Mouse (Mus musculus) adrenal gland, postnatal 25 days (tissue): ENCODE results near the gene Sap30. TPM values are rescaled to one million over a fixed set of nuclear protein-coding genes. Genes with fewer than 3 reads are reported as not detected.
"Not testable (repeated sequence)": the region's sequence is repeated elsewhere in the genome, so short reads cannot be mapped to it uniquely, and the experiment has no call there.

Experiments
- DNase-seq: peaks from one replicate; pipeline ENCODE4 v3.0.0; 2021; ENCODE audit warnings: mixed read lengths
- long read RNA-seq: library from polyadenylated mRNA; stranded (forward); transcript quantifications from one replicate; pipeline ENCODE4 v2.0.0, GENCODE M21; 2021
- total RNA-seq: library from RNA; stranded (reverse); gene quantifications from 2 replicates; pipeline ENCODE4 v1.2.3, GENCODE M21; 2021

Gene Sap30
- 12.4 and 15.1 TPM in 2 replicates for total RNA-seq
- long read RNA-seq, transcript Sap30-201 (4 exons, 1,178 nt) = major isoform, 24 of 24 reads
- long read RNA-seq, partial matches to known transcripts = 0 of 24 reads
- long read RNA-seq, other reads (novel, unspliced or antisense) = 0 of 24 reads

GRCm38 (mm10) chr8:57487441-57488155 lies at the start of gene Sap30:
Gene Sap30 (minus strand): TSS chr8:57487860.
- DNase-seq = peak; percentile 98

DNA sequence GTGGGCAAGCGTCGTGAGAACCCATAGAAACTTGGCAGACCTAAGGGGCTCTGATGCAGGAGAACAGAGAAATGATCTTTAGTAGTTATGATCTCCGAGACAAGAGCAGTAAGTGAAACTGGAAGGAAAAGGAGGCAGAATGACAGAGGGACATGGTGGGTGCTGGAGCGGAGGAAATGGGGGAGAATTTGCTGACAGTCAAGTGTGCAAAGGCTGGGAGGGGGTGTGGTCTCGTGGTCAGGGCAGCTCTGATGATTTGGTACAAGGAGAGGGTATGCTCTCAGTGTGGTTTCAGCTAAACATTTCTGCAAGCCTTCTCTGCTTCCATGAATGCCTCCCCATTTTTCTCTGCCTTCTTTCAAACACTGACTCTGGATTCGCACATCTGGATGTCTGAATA lies 48.5 kb upstream of the Sap30 start:
- no peak for DNase-seq

DNA sequence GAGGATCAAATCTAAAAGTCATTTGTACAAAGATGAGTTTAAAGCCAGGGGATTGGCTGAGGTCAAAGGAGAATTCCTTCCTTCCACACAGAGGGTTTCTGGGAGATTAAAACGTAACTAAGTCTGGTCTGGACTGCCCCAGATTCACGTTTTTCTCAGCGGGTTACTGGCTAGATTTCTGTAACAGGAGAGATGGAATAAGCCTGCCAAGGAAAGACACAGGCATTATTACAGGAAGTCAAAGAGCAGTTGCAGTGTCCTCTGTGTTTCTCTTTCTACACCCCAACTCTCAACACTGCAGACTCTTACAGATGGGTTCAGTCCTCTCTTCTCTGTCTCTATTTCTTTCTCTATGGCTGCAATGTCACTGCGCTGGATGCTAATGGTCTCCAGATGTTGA lies 46.8 kb upstream of the Sap30 start:
- no peak for DNase-seq

DNA sequence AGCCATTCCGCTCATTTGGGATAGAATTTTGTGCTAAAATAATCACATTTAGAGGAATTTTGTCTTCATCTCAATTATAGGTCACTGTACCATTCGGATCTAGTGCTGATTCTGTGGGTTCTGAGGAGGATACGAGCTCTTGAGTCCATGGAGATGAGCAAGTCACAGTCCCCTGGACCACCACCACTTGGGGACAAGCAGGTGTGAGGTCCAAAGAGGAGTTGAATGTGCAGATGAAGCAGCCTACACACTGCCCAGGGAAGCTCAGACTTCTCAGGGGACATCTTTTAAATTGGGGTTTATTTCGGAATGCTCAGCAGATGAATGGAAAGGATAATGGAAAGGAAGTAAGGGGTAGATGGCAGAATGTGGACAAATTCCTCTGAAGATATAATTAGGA lies 45.4 kb upstream of the Sap30 start:
- no peak for DNase-seq

- no peak for DNase-seq
Measured at GRCm38 (mm10) chr8:57532223-57532622, 44.6 kb upstream of the Sap30 start.

DNA sequence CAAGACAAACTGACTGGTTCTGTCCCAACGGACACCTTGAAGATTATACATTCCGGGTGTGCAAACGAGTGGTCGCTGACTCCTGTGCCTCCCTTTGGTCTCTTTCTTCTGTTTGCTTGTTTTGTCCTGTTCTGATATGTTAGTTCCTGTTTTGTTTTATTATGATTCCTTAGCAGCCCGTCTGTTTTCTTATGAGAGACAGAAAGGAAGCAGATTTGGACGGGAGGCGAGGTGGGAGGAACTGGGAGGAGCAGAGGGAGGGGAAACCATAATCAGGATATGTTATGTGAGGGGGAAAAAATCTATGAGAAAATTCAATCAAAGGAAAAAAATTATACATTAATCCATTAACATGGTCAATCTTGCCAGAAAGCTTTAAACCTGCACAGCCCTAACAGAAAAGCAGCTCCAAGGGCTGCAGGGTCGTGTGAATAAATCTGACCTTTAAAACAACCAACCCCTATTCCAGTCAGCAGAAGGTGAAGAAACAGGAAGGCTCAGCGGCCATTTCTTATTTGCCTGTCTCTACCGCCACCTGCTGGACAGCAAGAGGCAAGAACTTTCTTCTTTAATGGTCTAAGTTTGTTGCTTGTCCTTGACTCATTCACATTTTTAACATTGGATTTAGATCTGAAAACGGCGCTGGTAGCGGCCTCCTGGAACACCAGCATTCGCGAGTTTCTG lies 43.1 kb upstream of the Sap30 start:
- peak; percentile 78 for DNase-seq

DNA sequence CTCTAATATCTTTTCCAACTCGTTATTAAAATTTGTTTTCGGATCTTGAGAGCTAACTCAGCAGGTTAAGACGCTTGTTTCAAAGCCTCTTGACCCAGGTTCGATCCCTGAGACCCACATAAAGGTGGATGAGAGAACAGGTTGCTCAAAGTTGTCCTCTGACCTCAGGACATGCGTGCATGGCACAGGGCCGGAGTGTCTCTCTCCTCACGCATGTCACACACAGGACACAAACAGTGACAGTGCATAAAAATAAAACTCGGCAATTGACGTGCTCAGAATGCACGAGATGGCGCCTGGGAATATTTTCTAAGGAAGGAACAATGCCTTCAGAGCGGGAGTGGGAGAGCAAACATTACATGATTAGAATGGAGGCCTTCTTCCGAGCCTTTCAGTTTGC lies 42.6 kb upstream of the Sap30 start:
- DNase-seq = no peak

- DNase-seq = no peak
Measured at GRCm38 (mm10) chr8:57528036-57528435, 40.4 kb upstream of the Sap30 start.

GRCm38 (mm10) chr8:57520186-57520786 lies 32.6 kb upstream of the Sap30 start:
- DNase-seq = no peak

GRCm38 (mm10) chr8:57517723-57518122 lies 30.1 kb upstream of the Sap30 start:
- DNase-seq = no peak

DNA sequence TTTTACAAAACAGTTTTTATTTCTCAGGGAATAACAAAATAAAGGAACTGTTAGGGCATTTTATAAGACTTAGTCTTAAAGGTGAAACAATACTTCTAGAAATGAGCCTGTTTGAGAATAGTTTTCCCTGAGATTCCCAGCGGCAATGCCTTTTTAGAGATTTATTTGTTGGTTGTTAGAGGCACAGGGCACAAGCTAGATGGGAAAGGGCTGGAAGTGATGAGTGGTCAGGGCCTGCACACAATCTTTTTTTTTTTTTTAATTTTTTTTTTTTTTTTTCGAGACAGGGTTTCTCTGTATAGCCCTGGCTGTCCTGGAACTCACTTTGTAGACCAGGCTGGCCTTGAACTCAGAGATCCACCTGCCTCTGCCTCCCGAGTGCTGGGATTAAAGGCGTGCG lies 29.0 kb upstream of the Sap30 start:
- DNase-seq = not testable (repeated sequence)

GRCm38 (mm10) chr8:57513178-57513661 lies 25.6 kb upstream of the Sap30 start:
- DNase-seq = not testable (repeated sequence)

GRCm38 (mm10) chr8:57512141-57513056 lies 24.7 kb upstream of the Sap30 start:
- peak; percentile 56 for DNase-seq

DNA sequence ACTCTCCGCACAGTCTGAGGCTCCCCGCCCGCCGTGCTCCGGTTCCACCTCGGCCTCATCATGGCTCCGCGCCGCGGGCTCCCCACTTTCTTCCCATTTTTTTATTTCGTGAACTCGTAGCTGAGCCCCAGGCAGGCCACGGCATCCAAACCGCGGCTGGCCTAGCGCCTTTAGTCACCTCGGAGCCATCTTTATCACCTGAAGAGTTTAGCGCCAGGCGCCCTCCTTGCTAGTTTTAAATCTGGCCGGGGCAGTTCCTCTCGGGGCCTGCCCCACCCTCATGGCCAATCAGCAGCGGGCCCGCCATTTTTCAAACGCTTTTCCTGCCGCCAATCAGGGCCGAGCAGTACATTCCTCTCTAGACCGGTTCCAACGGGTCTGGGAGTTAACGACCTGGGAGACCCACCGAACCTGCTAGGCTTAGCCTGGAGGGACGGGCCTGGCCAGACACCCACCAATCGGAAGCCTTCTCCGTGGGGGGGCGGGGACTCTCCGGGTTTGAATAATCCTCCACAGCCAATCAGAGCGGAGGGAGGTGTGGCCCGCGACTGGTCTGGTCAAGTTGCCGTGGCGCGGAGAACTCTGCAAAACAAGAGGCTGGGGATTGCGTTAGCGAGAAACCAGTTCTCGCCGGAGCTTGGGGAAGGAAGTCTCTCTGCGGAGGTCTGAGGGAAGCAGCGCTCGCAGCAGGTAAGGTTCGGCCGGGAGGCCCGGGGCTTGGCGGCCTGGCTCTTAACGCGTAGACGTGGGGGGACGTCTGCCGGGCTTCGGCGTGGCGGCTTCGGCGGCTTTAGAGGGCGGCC lies 23.9 kb upstream of the Sap30 start, which contains the start of gene Hmgb2:
Gene Hmgb2, plus strand, starts transcription at position 592 of the 803 bp plus-strand sequence.
- DNase-seq = peak; percentile 100

GRCm38 (mm10) chr8:57510791-57511315 lies 23.2 kb upstream of the Sap30 start:
- no peak for DNase-seq

GRCm38 (mm10) chr8:57508657-57509056 lies 21.0 kb upstream of the Sap30 start:
- no peak for DNase-seq

DNA sequence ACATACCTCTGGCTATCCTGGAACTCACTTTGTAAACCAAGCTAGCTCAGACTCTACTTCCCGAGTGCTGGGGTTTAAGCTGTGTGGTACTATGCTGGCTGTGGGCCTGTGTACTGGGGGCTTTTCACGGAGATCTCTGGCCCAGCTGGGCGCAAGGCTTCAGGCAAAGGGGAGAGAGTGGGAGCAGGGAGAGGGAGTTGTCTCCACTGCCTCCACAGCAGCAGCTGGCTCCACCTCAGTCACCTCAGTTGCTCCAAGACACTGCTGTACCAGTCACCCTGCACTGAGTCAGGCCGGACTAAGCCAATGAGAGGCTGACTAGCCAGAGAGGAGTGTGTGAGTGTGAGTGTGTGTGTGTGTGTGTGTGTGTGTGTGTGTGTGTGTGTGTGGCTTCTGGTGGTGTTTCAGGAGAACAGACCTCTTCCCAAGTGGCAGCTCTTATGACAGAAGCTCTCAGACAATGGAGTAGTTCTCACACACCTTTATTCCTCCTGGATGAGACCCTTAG lies 19.9 kb upstream of the Sap30 start:
- no peak for DNase-seq

DNA sequence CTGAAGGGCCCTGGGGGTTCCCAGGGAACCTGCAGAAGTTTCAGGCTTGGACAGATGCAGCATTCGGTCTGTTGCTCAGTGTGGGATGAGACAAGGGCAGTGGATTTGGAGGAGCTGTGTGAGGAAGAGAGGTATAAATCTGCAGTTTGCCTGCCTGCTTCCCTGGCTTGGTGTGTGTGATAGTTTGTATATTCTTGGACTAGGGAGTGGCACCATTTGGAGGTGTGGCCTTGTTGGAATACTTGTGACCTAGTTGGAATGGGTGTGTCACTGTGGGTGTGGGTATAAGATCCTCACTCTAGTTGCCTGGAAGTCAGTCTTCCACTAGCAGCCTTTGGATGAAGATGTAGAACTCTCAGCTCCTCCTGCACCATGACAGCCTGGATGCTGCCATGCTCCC lies 17.8 kb upstream of the Sap30 start:
- DNase-seq = not testable (repeated sequence)

DNA sequence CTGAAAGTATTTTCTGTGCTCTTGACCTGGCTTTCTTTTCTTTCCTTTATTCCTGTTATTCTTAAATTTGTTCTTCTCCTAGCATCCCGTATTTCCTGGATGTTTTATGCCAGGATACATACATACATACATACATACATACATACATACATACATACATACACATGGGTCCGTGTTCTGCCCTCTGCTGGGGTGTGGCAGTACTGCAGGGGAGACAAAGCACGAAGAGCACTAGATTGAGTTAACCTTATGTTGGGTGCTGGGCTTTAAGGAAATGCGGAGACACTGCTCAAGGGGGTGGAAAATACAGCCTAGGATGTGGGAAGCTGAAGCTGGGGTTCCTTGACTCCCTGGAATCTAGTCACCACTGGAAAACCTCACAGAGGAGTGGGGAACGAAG lies 16.0 kb upstream of the Sap30 start:
- peak; percentile 71 for DNase-seq

GRCm38 (mm10) chr8:57498847-57499511 lies 11.3 kb upstream of the Sap30 start:
- peak; percentile 66 for DNase-seq
